In the genomic region with DNA sequence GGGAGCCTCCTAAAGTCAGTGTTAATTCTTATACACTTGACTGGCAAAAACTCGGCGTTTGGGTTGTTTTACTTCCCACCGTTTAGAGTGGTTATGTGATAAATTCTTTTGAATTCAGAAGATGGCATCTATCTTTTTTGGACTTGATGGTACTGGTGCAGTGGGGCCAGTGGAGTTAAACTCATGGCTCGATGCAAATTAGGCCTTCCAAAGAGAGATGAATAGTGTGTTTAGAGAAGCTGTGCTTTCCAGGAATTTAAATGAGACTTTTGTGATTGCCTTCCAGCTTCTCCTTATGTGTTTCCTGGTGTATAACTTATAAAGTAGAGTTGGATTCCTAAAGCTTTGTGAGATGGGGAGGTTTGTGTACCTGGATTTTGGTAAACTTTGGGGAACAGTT, we compare ENCODE assay signal across 14 mouse cellular contexts. TPM values are rescaled to one million over a fixed set of nuclear protein-coding genes. Genes with fewer than 3 reads are reported as not detected.
DNase-seq lines count a peak whose midpoint lies in the region; ATAC-seq and TF ChIP-seq lines count a peak whose summit lies in the region.
"Had no signal": no experiment of that assay in that cellular context is flagged by ENCODE, and none has a peak within 500 bp of the region (broad histone marks: within the 10 kb centered on the region; RNA-seq: fewer than 3 reads in every experiment).

No protein-coding gene starts in this region.

- no peak overlapping the region for H3K4me3 ChIP-seq in intestine, embryonic 15.5 days (replicated peaks)
- H3K4me3 ChIP-seq in intestine, embryonic 16.5 days (ENCODE audit: low read length) = no peak overlapping the region
- peak overlapping the region; percentile 60 for H3K4me3 ChIP-seq in forebrain, embryonic 11.5 days (ENCODE audit: low read depth, low read length)
- peak overlapping the region; percentile 58 for H3K4me3 ChIP-seq in hindbrain, postnatal 0 days (ENCODE audit: low read length)
- peak overlapping the region; percentile 84 for H3K4me3 ChIP-seq in midbrain, postnatal 0 days (ENCODE audit: low read depth, low read length)
- H3K4me3 ChIP-seq: liver, embryonic 15.5 days had no signal

- no peaks in the 10 kb centered on the region for H3K9me3 ChIP-seq in intestine, embryonic 15.5 days
- no peaks in the 10 kb centered on the region for H3K9me3 ChIP-seq in intestine, embryonic 16.5 days (ENCODE audit: control insufficient read depth, low read length)
- H3K9me3 ChIP-seq in forebrain, embryonic 11.5 days (ENCODE audit: control insufficient read depth, low read length) = no peaks in the 10 kb centered on the region
- H3K9me3 ChIP-seq in hindbrain, postnatal 0 days (ENCODE audit: low read length) = no peaks in the 10 kb centered on the region
- H3K9me3 ChIP-seq in midbrain, postnatal 0 days (ENCODE audit: low read length) = no peaks in the 10 kb centered on the region
- H3K9me3 ChIP-seq: heart, embryonic 12.5 days; liver, embryonic 15.5 days had no signal

- no peaks in the 10 kb centered on the region for H3K36me3 ChIP-seq in intestine, embryonic 15.5 days
- no peaks in the 10 kb centered on the region for H3K36me3 ChIP-seq in intestine, embryonic 16.5 days (ENCODE audit: control insufficient read depth, insufficient read depth, low read length)
- H3K36me3 ChIP-seq in forebrain, embryonic 11.5 days (ENCODE audit: control insufficient read depth, insufficient read depth, low read length) = no peaks in the 10 kb centered on the region
- H3K36me3 ChIP-seq in hindbrain, postnatal 0 days (ENCODE audit: insufficient read depth, low read length) = no peaks in the 10 kb centered on the region
- no peaks in the 10 kb centered on the region for H3K36me3 ChIP-seq in midbrain, postnatal 0 days (ENCODE audit: insufficient read depth, low read length)
- H3K36me3 ChIP-seq: heart, embryonic 12.5 days; liver, embryonic 15.5 days had no signal

- TF ChIP-seq CTCF in hindbrain, postnatal 0 days (IDR thresholded peaks at IDR 0.05; ENCODE audit: low read depth) = no peak
- TF ChIP-seq CTCF in midbrain, postnatal 0 days (IDR thresholded peaks at IDR 0.05) = no peak

- 0 out of 2 replicates have a peak, but pooled peaks cover 5% of the 10 kb centered on the region for H3K4me1 ChIP-seq in intestine, embryonic 15.5 days (replicated peaks)
- H3K4me1 ChIP-seq in intestine, embryonic 16.5 days (ENCODE audit: control insufficient read depth, insufficient read depth, low read length) = 0 out of 2 replicates have a peak, but pooled peaks cover 4% of the 10 kb centered on the region
- H3K4me1 ChIP-seq in forebrain, embryonic 11.5 days (replicated peaks; ENCODE audit: control insufficient read depth, insufficient read depth, low read length) = 0 out of 2 replicates have a peak, but pooled peaks cover 3% of the 10 kb centered on the region
- no peaks in the 10 kb centered on the region for H3K4me1 ChIP-seq in hindbrain, postnatal 0 days (ENCODE audit: insufficient read depth, low read length)
- peaks cover 8% of the 10 kb centered on the region; the same call in 1 of the 2 replicates for H3K4me1 ChIP-seq in midbrain, postnatal 0 days (ENCODE audit: insufficient read depth, low read length)
- H3K4me1 ChIP-seq: liver, embryonic 15.5 days had no signal

- WGBS in intestine, embryonic 15.5 days = 35% methylated on average over 4 of the region's 4 CpGs
- WGBS in intestine, embryonic 16.5 days = 23% methylated on average over 4 of the region's 4 CpGs
- WGBS in forebrain, embryonic 11.5 days = 19% methylated on average over 4 of the region's 4 CpGs
- WGBS in hindbrain, postnatal 0 days = 5% methylated on average over 4 of the region's 4 CpGs
- WGBS in midbrain, postnatal 0 days = 5% methylated on average over 4 of the region's 4 CpGs

- H3K9ac ChIP-seq in intestine, embryonic 15.5 days = no peak overlapping the region
- H3K9ac ChIP-seq in intestine, embryonic 16.5 days (ENCODE audit: low read depth, low read length) = no peak overlapping the region
- peak overlapping the region; percentile 21; the same call in 1 of the 2 replicates for H3K9ac ChIP-seq in forebrain, embryonic 11.5 days (ENCODE audit: low read length)
- peak overlapping the region; percentile 85 for H3K9ac ChIP-seq in hindbrain, postnatal 0 days (replicated peaks; ENCODE audit: low read length)
- peak overlapping the region; percentile 89 for H3K9ac ChIP-seq in midbrain, postnatal 0 days (replicated peaks; ENCODE audit: low read length, poor library complexity, severe bottlenecking)
- H3K9ac ChIP-seq: liver, embryonic 15.5 days had no signal

- DNase-seq in forebrain, embryonic 11.5 days (ENCODE audit: low spot score) = no peak
- peak; percentile 39 for DNase-seq in hindbrain, postnatal 0 days (ENCODE audit: low spot score)
- DNase-seq in midbrain, postnatal 0 days (ENCODE audit: low spot score) = peak; percentile 27
- DNase-seq in adrenal gland, postnatal 36 days = no peak
- no peak for DNase-seq in cerebellum, adult 8-10 months
- DNase-seq: adrenal gland, adult 8-10 months; kidney, adult 18-20 months had no signal

- H3K4me2 ChIP-seq in intestine, embryonic 15.5 days (replicated peaks) = peak overlapping the region; percentile 93; the same call in 1 of the 2 replicates
- no peak overlapping the region for H3K4me2 ChIP-seq in intestine, embryonic 16.5 days (ENCODE audit: low read depth, low read length)
- H3K4me2 ChIP-seq in forebrain, embryonic 11.5 days (ENCODE audit: low read depth, low read length, severe bottlenecking) = peak overlapping the region; percentile 84
- H3K4me2 ChIP-seq in hindbrain, postnatal 0 days (ENCODE audit: low read depth, low read length) = peak overlapping the region; percentile 74
- H3K4me2 ChIP-seq in midbrain, postnatal 0 days (ENCODE audit: low read depth, low read length, poor library complexity, severe bottlenecking) = peak overlapping the region; percentile 55
- H3K4me2 ChIP-seq: liver, embryonic 15.5 days had no signal

- no peak overlapping the region for H3K27ac ChIP-seq in intestine, embryonic 15.5 days
- no peak overlapping the region for H3K27ac ChIP-seq in intestine, embryonic 16.5 days (ENCODE audit: low read length)
- H3K27ac ChIP-seq in forebrain, embryonic 11.5 days (ENCODE audit: low read depth, low read length) = no peak overlapping the region
- peak overlapping the region; percentile 97 for H3K27ac ChIP-seq in hindbrain, postnatal 0 days
- H3K27ac ChIP-seq in midbrain, postnatal 0 days (ENCODE audit: low read depth, low read length) = peak overlapping the region; percentile 99
- H3K27ac ChIP-seq: liver, embryonic 15.5 days had no signal

- ATAC-seq in intestine, embryonic 15.5 days = no peak
- no peak for ATAC-seq in intestine, embryonic 16.5 days
- no peak for ATAC-seq in forebrain, embryonic 11.5 days (replicated peaks; ENCODE audit: low FRiP score)
- no peak for ATAC-seq in hindbrain, postnatal 0 days
- ATAC-seq in midbrain, postnatal 0 days (ENCODE audit: low FRiP score) = no peak
- no peak for ATAC-seq in inflammation-experienced regulatory T-cells, adult 6 months

- peaks cover 31% of the 10 kb centered on the region for H3K27me3 ChIP-seq in intestine, embryonic 15.5 days (replicated peaks)
- H3K27me3 ChIP-seq in intestine, embryonic 16.5 days (replicated peaks; ENCODE audit: control insufficient read depth, insufficient read depth, low read length) = peaks cover 24% of the 10 kb centered on the region
- H3K27me3 ChIP-seq in forebrain, embryonic 11.5 days (ENCODE audit: control insufficient read depth, insufficient read depth, low read length) = no peaks in the 10 kb centered on the region
- no peaks in the 10 kb centered on the region for H3K27me3 ChIP-seq in hindbrain, postnatal 0 days (ENCODE audit: insufficient read depth, low read length)
- H3K27me3 ChIP-seq in midbrain, postnatal 0 days (ENCODE audit: insufficient read depth, low read length) = no peaks in the 10 kb centered on the region

RNA-seq across cellular contexts. Expression of a gene that starts 1.5 kb away (rescaled TPM):
- 0.55 and 0.58 TPM in 2 replicates for polyA plus RNA-seq in intestine, embryonic 15.5 days (2015; fragmentation: Nextera tagmentation; extraction: Ambion mirVana)
- polyA plus RNA-seq in intestine, embryonic 16.5 days (2015; fragmentation: Nextera tagmentation; extraction: Ambion mirVana) = 0.31 and 0.32 TPM in 2 replicates
- 13.4 and 14.8 TPM in 2 replicates for polyA plus RNA-seq in forebrain, embryonic 11.5 days (2014; fragmentation: Nextera tagmentation; extraction: Ambion mirVana)
- 69.2 and 87.7 TPM in 2 replicates for total RNA-seq in hindbrain, postnatal 0 days (2014; rRNA removed)
- polyA plus RNA-seq in hindbrain, postnatal 0 days (2015; fragmentation: Nextera tagmentation; extraction: Ambion mirVana) = 23.5 and 28.2 TPM in 2 replicates
- total RNA-seq in midbrain, postnatal 0 days (2014; rRNA removed) = 114 and 130 TPM in 2 replicates
- polyA plus RNA-seq in midbrain, postnatal 0 days (2015; fragmentation: Nextera tagmentation; extraction: Ambion mirVana) = 38.8 and 45.9 TPM in 2 replicates
- not detected for polyA plus RNA-seq in inflammation-experienced regulatory T-cells, adult 6 months (2017; shearing (Covaris generic))
- total RNA-seq in adrenal gland, postnatal 36 days (2021) = under 1 TPM; 0.23 to 0.40 TPM
- total RNA-seq: megakaryocyte-erythroid progenitor cell, adult 5-6 weeks had no signal
- polyA plus RNA-seq: C2C12 had no signal

Comparison
In these comparisons a context has a peak if more than half of its experiments do, and no peak if none do; other contexts are left out.
1. H3K27ac ChIP-seq: peak in hindbrain, postnatal 0 days (single experiment) and midbrain, postnatal 0 days (single experiment); none in intestine, embryonic 15.5 days (single experiment), intestine, embryonic 16.5 days (single experiment) and forebrain, embryonic 11.5 days (single experiment).
2. H3K4me3 ChIP-seq: peak in forebrain, embryonic 11.5 days (single experiment), hindbrain, postnatal 0 days (single experiment) and midbrain, postnatal 0 days (single experiment); none in intestine, embryonic 15.5 days (single experiment) and intestine, embryonic 16.5 days (single experiment).
3. H3K9ac ChIP-seq: peak in forebrain, embryonic 11.5 days (single experiment), hindbrain, postnatal 0 days (single experiment) and midbrain, postnatal 0 days (single experiment); none in intestine, embryonic 15.5 days (single experiment) and intestine, embryonic 16.5 days (single experiment).
4. DNase-seq: peak in hindbrain, postnatal 0 days (single experiment) and midbrain, postnatal 0 days (single experiment); none in forebrain, embryonic 11.5 days (single experiment), adrenal gland, postnatal 36 days (0 of 2) and cerebellum, adult 8-10 months (single experiment).